Mouse (Mus musculus) brain, embryonic 14.5 days (tissue): ENCODE data around the gene 9130213A22Rik.

Source experiments
- CTCF ChIP-seq: fragments of 200-500 bp; IDR thresholded peaks from 2 replicates; pipeline ENCODE4 v1.5.1; 2012; ENCODE audit warnings: inconsistent platforms, mild to moderate bottlenecking, moderate library complexity, borderline replicate concordance; ENCODE audit not compliant: insufficient read depth, insufficient read length; ENCODE audit errors: extremely low read depth
- POLR2A ChIP-seq: fragments of 200-500 bp; IDR thresholded peaks from 2 replicates; pipeline ENCODE4 v1.6.1; 2012; ENCODE audit warnings: mild to moderate bottlenecking, inconsistent platforms, borderline replicate concordance; ENCODE audit not compliant: poor library complexity, insufficient read depth, insufficient read length, severe bottlenecking; ENCODE audit errors: extremely low read depth

GRCm38 (mm10) chr11:69122336-69122951 lies at the start of gene 9130213A22Rik:
- TF ChIP-seq POLR2A: no peak
- TF ChIP-seq CTCF: peak; percentile 48
